Mouse (Mus musculus) small intestine, adult 2 months (tissue): ENCODE measurements at regions not wholly inside any gene's neighbourhood (a gene's known extent, or its start where the extent isn't known, plus 50 kb on each side); places are given as distances from the start of the nearest gene placed in this dataset.

Experiments
- H3K27ac ChIP-seq: fragments of 200-500 bp; 2 replicates; pipeline ENCODE4 v1.5.1; 2012; ENCODE audit warnings: low read depth, low read length, control low read depth, inconsistent platforms; ENCODE audit not compliant: insufficient read depth
- H3K27me3 ChIP-seq: fragments of 200-500 bp; 2 replicates; pipeline ENCODE4 v1.6.1; 2012; ENCODE audit warnings: mild to moderate bottlenecking, moderate library complexity, low read length, inconsistent platforms; ENCODE audit not compliant: control insufficient read depth, insufficient read depth
- H3K36me3 ChIP-seq: fragments of 200-500 bp; 2 replicates; pipeline ENCODE4 v1.6.1; 2012; ENCODE audit warnings: mild to moderate bottlenecking, low read length, control low read depth, inconsistent platforms; ENCODE audit not compliant: control insufficient read depth, insufficient read depth
- H3K4me1 ChIP-seq: fragments of 200-500 bp; 2 replicates; pipeline ENCODE4 v1.6.1; 2012; ENCODE audit warnings: low read length, inconsistent platforms, mixed read lengths; ENCODE audit not compliant: control insufficient read depth, insufficient read depth, insufficient read length
- H3K4me3 ChIP-seq: fragments of 200-500 bp; 2 replicates; pipeline ENCODE4 v1.5.1; 2012; ENCODE audit warnings: low read depth, mild to moderate bottlenecking, control low read depth, inconsistent platforms, low read length, moderate library complexity
- CTCF ChIP-seq: fragments of 200-500 bp; IDR thresholded peaks from 2 replicates; pipeline ENCODE4 v1.5.1; 2012; ENCODE audit warnings: low read depth, mild to moderate bottlenecking, control low read depth, inconsistent platforms, low read length, moderate library complexity, mixed read lengths; ENCODE audit not compliant: insufficient replicate concordance, insufficient read length; ENCODE audit errors: extremely low read depth
- POLR2A ChIP-seq: fragments of 200-500 bp; IDR thresholded peaks from 2 replicates; pipeline ENCODE4 v1.6.1; 2012; ENCODE audit warnings: low read depth, mild to moderate bottlenecking, control low read depth, inconsistent platforms, low read length, moderate library complexity
- WGBS: fragments of 180-500 bp; shearing (Covaris S2); methylation state at CpG from one replicate; pipeline ENCODE4 v1.1.7; 2018; 5-methylcytosine and 5-hydroxymethylcytosine counted together

GRCm38 (mm10) chrX:12500601-12501000, 87.0 kb upstream of the Atp6ap2 start:
- no peak overlapping the region for H3K4me3 ChIP-seq
- no peak overlapping the region for H3K27ac ChIP-seq
- no peaks in the 10 kb centered on the region for H3K27me3 ChIP-seq
- no peaks in the 10 kb centered on the region for H3K36me3 ChIP-seq
- WGBS: 72% methylated on average over 3 of the region's 3 CpGs
- H3K4me1 ChIP-seq: no peaks in the 10 kb centered on the region
- TF ChIP-seq CTCF: no peak
- no peak for TF ChIP-seq POLR2A

DNA sequence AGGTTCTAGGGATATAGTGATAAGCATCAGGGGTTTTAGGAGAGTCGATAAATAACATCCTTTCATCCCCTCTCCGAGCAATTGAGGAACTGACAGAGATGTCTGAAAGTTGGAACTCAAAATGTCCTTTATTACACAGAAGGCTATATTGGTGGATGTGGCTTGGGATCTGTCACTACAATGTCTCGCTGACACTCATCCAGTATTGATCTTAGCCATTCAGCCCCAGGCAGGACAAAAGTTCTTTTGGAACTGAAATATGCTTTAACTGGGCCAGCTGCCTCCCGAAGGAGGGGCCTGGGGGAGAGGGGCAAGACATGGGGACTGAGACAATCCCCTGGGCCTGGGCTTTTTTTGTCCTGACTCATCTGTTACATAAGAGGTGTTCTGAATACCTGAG, 85.2 kb upstream of the Atp6ap2 start:
- no peaks in the 10 kb centered on the region for H3K4me1 ChIP-seq
- H3K4me3 ChIP-seq: no peak overlapping the region
- H3K27ac ChIP-seq: no peak overlapping the region
- H3K36me3 ChIP-seq: no peaks in the 10 kb centered on the region
- TF ChIP-seq POLR2A (no peak), CTCF (no peak)
- H3K27me3 ChIP-seq: no peaks in the 10 kb centered on the region
- 88% methylated on average over 4 of the region's 4 CpGs for WGBS

- no peak overlapping the region for H3K4me3 ChIP-seq
- no peaks in the 10 kb centered on the region for H3K4me1 ChIP-seq
- TF ChIP-seq CTCF: no peak
- no peak for TF ChIP-seq POLR2A
- 33% methylated on average over 1 of the region's 1 CpGs for WGBS
- H3K36me3 ChIP-seq: no peaks in the 10 kb centered on the region
- H3K27ac ChIP-seq: no peak overlapping the region
- H3K27me3 ChIP-seq: no peaks in the 10 kb centered on the region
Measured at GRCm38 (mm10) chrX:12503581-12503980, 84.0 kb upstream of the Atp6ap2 start.

GRCm38 (mm10) chrX:12511119-12511518, 76.5 kb upstream of the Atp6ap2 start:
- H3K27ac ChIP-seq: no peak overlapping the region
- no peaks in the 10 kb centered on the region for H3K4me1 ChIP-seq
- no peak overlapping the region for H3K4me3 ChIP-seq
- H3K27me3 ChIP-seq: no peaks in the 10 kb centered on the region
- no peaks in the 10 kb centered on the region for H3K36me3 ChIP-seq
- TF ChIP-seq CTCF (no peak), POLR2A (no peak)
- WGBS: 45% methylated on average over 3 of the region's 3 CpGs

DNA sequence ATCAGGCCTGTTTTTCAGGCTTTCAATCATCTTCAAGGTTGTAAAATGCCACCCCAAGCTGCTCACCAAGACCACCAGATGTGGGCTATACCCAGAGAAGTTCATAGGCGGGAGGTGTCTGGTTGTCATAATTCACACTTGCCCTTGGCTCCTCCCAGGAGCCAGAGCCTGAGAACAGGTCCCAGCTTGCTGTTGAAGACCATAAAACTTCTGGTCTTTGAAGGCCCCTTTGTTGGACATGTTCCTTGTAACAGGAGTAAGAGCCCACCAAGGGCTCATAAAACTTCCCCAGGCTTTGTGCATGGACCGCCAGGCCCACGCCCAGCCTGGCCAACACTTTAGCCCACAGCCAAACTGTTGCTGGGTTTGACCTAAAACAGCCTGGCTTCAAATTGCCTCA, 62.6 kb upstream of the Atp6ap2 start:
- Histone ChIP-seq H3K4me3 (no peak overlapping the region), H3K4me1 (no peaks in the 10 kb centered on the region), H3K27me3 (no peaks in the 10 kb centered on the region), H3K36me3 (no peaks in the 10 kb centered on the region), H3K27ac (no peak overlapping the region)
- TF ChIP-seq POLR2A (no peak), CTCF (no peak)
- 96% methylated on average over 3 of the region's 3 CpGs for WGBS

DNA sequence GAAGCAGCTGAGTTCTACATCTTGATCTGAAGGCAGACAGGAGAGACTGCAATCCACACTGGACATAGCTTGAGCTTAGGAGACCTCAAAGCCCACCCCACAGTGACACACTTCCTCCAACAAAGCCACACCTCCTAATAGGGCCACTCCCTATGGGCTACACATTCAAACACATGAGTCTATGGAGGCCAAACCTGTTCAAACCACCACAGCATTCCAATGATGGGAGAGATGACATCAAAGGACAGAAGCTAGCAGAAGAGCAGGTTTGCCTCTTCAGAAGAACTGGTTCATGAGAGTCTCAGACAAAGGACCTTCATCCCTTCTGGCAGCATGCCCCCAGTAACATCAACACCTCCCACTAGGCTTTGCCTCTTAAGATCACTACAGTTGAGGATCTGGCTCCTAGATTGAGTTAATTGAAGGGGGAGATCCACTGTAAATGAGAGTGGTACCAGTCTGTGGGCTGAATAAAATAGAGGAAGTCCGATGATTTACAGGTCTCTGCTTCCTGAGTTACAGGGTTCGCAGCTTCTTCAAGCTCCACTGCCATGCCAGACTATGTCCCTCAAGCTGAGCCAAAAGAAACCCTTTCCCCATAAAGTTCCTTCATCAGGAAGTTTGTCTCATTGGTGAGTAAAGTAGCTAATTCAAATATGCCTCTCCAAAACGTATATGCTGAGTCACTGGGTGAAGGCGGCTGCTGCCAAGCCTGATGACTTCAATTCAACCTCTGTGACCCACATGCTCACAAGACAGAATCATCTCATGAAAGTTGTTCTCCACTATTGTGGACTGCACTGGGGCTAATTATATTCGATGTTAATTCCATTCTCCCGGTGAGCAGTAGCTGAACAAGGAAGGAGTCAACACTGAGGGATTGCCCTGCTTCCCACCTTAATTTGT, 56.9 kb upstream of the Atp6ap2 start:
- WGBS: 59% methylated on average over 6 of the region's 6 CpGs

More for the DNA sequence above, 56.9 kb upstream of the Atp6ap2 start:
- Histone ChIP-seq H3K27me3 (no peaks in the 10 kb centered on the region), H3K4me3 (no peak overlapping the region), H3K27ac (no peak overlapping the region), H3K36me3 (no peaks in the 10 kb centered on the region), H3K4me1 (no peaks in the 10 kb centered on the region)
- TF ChIP-seq CTCF (no peak), POLR2A (no peak)
